Mouse (Mus musculus) gastrocnemius, adult 2 months (tissue): ENCODE measurements around the gene Pdcd4. TPM values are rescaled to one million over a fixed set of nuclear protein-coding genes. Genes with fewer than 3 reads are reported as not detected.
"Not testable (repeated sequence)": the region's sequence is repeated elsewhere in the genome, so short reads cannot be mapped to it uniquely, and the experiment has no call there.

Experiments used
- DNase-seq: peaks from one replicate; pipeline ENCODE4 v3.0.0; 2022
- H3K27ac ChIP-seq: fragments of 200-600 bp; 2 replicates; pipeline ENCODE4 v1.8.1; 2022; ENCODE audit warnings: mild to moderate bottlenecking
- H3K4me3 ChIP-seq: fragments of 200-600 bp; 2 replicates; pipeline ENCODE4 v1.8.1; 2022; ENCODE audit warnings: mild to moderate bottlenecking, moderate library complexity
- CTCF ChIP-seq: fragments of 200-600 bp; IDR thresholded peaks from 2 replicates; pipeline ENCODE4 v1.8.1; 2022; ENCODE audit warnings: antibody characterized with exemption, mild to moderate bottlenecking, moderate library complexity
- intact Hi-C: fragments of 180-260 bp; cut with DNase I; formaldehyde crosslinking; loops from one replicate; pipeline ENCODE4 v1.15.1; 2025
- total RNA-seq, 2 experiments: library from RNA; stranded (reverse); gene quantifications; 2 replicates each; pipeline ENCODE4 v1.2.3; 2021

Pdcd4 gene
- total RNA-seq, 2 experiments from 2014 or later = 14.8 to 16.8 TPM

GRCm38 (mm10) chr19:53945171-53946042 is 53.4 kb downstream of the Pdcd4 start:
- peak; percentile 65 for DNase-seq
- intact Hi-C loops = loop anchor here (5.0 kb wide), 1 partner anchor 47 kb away; no protein-coding TSS in a partner anchor
- Histone ChIP-seq H3K4me3 (peak overlapping the region; percentile 97), H3K27ac (peak overlapping the region; percentile 96)
- no peak for TF ChIP-seq CTCF

GRCm38 (mm10) chr19:53957513-53957912 is 65.5 kb downstream of the Pdcd4 start:
- DNase-seq = no peak
- Histone ChIP-seq H3K4me3 (no peak overlapping the region), H3K27ac (no peak overlapping the region)
- intact Hi-C loops = no loop called here
- no peak for TF ChIP-seq CTCF

GRCm38 (mm10) chr19:53962511-53962910 is 70.5 kb downstream of the Pdcd4 start:
- no peak overlapping the region for H3K4me3 ChIP-seq
- intact Hi-C loops = no loop called here
- no peak for TF ChIP-seq CTCF
- H3K27ac ChIP-seq = no peak overlapping the region
- DNase-seq = no peak

GRCm38 (mm10) chr19:53964347-53964746 is 72.3 kb downstream of the Pdcd4 start:
- H3K4me3 ChIP-seq, H3K27ac ChIP-seq, intact Hi-C loops, DNase-seq: not testable (repeated sequence)

- no peak overlapping the region for H3K27ac ChIP-seq
- no peak for DNase-seq
- no peak for TF ChIP-seq CTCF
- no peak overlapping the region for H3K4me3 ChIP-seq
- intact Hi-C loops = no loop called here
Observed at GRCm38 (mm10) chr19:53964910-53965633, 73.0 kb downstream of the Pdcd4 start.

- DNase-seq = no peak
- intact Hi-C loops = no loop called here
- no peak overlapping the region for H3K4me3 ChIP-seq
- H3K27ac ChIP-seq = no peak overlapping the region
- TF ChIP-seq CTCF = no peak
Observed at GRCm38 (mm10) chr19:53969226-53969625, 77.2 kb downstream of the Pdcd4 start.

GRCm38 (mm10) chr19:53971938-53972337 is 79.9 kb downstream of the Pdcd4 start:
- DNase-seq = no peak
- no peak for TF ChIP-seq CTCF
- Histone ChIP-seq H3K4me3 (no peak overlapping the region), H3K27ac (no peak overlapping the region)
- intact Hi-C loops = no loop called here

GRCm38 (mm10) chr19:53973656-53974055 is 81.6 kb downstream of the Pdcd4 start:
- no peak for TF ChIP-seq CTCF
- Histone ChIP-seq H3K27ac (no peak overlapping the region), H3K4me3 (no peak overlapping the region)
- no peak for DNase-seq
- intact Hi-C loops = no loop called here

Other genes starting within 250 kb of the Pdcd4 start
- gene Rbm20, start 214.9 kb upstream of the Pdcd4 start, total RNA-seq = 10 to 100 TPM; 72.6 to 73.2 TPM
- gene Shoc2, start 52.1 kb downstream of the Pdcd4 start, total RNA-seq = 10 to 100 TPM; 24.0 to 28.3 TPM
- 10 to 100 TPM; 33.3 to 40.6 TPM for gene Bbip1, start 52.4 kb downstream of the Pdcd4 start, total RNA-seq
- under 1 TPM; 0.28 to 0.36 TPM for gene Adra2a, start 151.9 kb downstream of the Pdcd4 start, total RNA-seq